Comparison of ENCODE assay signal across 19 mouse cellular contexts in the genomic region with DNA sequence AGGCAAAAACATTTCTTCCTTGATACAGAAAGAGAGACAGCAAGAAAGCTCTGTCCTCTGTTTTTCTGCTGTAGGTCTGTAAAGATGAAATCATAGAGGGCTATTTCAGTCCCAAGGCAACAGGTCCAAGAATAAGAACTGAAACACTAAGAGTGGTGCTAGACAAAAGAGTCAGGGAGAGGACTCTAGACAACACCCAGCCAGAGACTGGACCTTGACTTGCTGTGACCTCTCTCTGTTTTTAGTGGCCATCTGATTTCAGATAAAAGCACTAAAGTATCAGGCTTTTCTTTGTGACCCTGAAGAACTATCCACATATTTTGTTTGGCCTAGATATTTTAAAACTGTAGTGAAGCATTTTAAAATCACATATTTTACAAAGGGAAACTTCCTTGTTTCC.
"Had no signal": no experiment of that assay in that cellular context is flagged by ENCODE, and none has a peak within 500 bp of the region (broad histone marks: within the 10 kb centered on the region; RNA-seq: fewer than 3 reads in every experiment).

No protein-coding gene starts in this region.

- DNase-seq: lung, adult 18-20 months; lung, embryonic 14.5 days; lung, postnatal 10 days; lung, postnatal 4 days; midbrain, embryonic 14.5 days; retina, postnatal 1 day; right cerebral cortex, adult 18-20 months; right cerebral cortex, postnatal 25 days; right cerebral cortex, postnatal 4 days; spleen, adult 18-20 months; thymus, adult 18-20 months; thymus, postnatal 14 days; thymus, postnatal 36 days had no signal

- H3K4me1 ChIP-seq: midbrain, embryonic 12.5 days; neural tube, embryonic 13.5 days; neural tube, embryonic 15.5 days had no signal

- H3K9ac ChIP-seq: liver, embryonic 14.5 days; lung, embryonic 14.5 days; midbrain, embryonic 12.5 days; neural tube, embryonic 13.5 days; neural tube, embryonic 15.5 days had no signal

- H3K27me3 ChIP-seq: midbrain, embryonic 12.5 days; neural tube, embryonic 13.5 days; neural tube, embryonic 15.5 days had no signal

- H3K4me3 ChIP-seq: midbrain, embryonic 12.5 days; myocyte; neural tube, embryonic 13.5 days; neural tube, embryonic 15.5 days had no signal

- H3K36me3 ChIP-seq: midbrain, embryonic 12.5 days; neural tube, embryonic 13.5 days; neural tube, embryonic 15.5 days had no signal

- H3K27ac ChIP-seq: liver, embryonic 14.5 days; midbrain, embryonic 12.5 days; neural tube, embryonic 13.5 days; neural tube, embryonic 15.5 days had no signal

- H3K9me3 ChIP-seq: midbrain, embryonic 12.5 days; neural tube, embryonic 13.5 days; neural tube, embryonic 15.5 days had no signal

- ATAC-seq: midbrain, embryonic 16.5 days had no signal

- H3K4me2 ChIP-seq: lung, embryonic 14.5 days; midbrain, embryonic 12.5 days; neural tube, embryonic 13.5 days; neural tube, embryonic 15.5 days had no signal
